ENCODE assay signal across 8 mouse cellular contexts in the genomic region with DNA sequence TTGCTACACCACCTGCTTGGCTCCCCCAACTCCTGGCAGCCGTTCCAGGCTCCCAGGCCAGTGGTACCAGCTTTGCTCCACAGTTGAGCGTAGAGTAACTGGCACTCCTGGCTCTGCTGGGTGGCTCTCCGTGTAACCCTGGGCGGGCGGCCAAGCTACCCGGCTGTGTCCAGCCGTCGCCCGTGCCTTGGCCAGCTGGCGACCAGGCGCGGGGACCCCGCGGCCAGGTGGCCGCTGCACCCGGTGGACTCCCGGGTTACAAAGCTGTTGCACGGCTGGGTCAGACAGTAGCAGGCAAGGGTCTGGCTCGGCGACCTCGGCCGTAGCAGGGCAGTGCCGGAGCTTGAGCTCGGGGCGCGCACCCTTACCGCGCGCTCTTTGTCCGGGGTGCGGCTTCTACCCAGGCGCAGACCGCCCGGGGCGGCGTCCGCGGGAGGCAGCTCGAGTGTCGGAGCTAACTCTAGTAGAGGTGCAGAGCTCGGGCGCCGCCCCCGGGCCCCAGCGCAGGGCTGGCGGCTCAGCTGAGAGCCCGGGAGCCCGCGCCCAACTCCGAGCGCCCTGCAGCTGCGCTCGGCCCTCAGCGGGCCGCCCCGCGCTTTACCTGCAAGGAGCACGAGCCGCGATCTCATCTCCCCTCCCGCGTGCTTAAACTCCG. TPM values are rescaled to one million over a fixed set of nuclear protein-coding genes. Genes with fewer than 3 reads are reported as not detected.
DNase-seq lines count a peak whose midpoint lies in the region; ATAC-seq and TF ChIP-seq lines count a peak whose summit lies in the region.

No protein-coding gene starts in this region.

- H3K9ac ChIP-seq in heart, embryonic 13.5 days, result peak overlapping the region; percentile 88
- H3K9ac ChIP-seq in kidney, embryonic 16.5 days (replicated peaks; ENCODE audit: low read length), result peak overlapping the region; percentile 91
- peak overlapping the region; percentile 58 for H3K9ac ChIP-seq in liver, embryonic 14.5 days (replicated peaks)
- peak overlapping the region; percentile 87 for H3K9ac ChIP-seq in neural tube, embryonic 12.5 days

- H3K4me2 ChIP-seq in heart, embryonic 13.5 days, result peak overlapping the region; percentile 97
- H3K4me2 ChIP-seq in kidney, embryonic 16.5 days (replicated peaks; ENCODE audit: low read depth, low read length), result peak overlapping the region; percentile 76
- peak overlapping the region; percentile 92 for H3K4me2 ChIP-seq in liver, embryonic 14.5 days (ENCODE audit: low read depth)
- peak overlapping the region; percentile 88 for H3K4me2 ChIP-seq in neural tube, embryonic 12.5 days (replicated peaks)

- H3K27me3 ChIP-seq in G1E (ENCODE audit: insufficient read depth, low read length), result no peaks in the 10 kb centered on the region; the same call in none of the 2 replicates
- peaks cover 5% of the 10 kb centered on the region; the same call in 1 of the 2 replicates for H3K27me3 ChIP-seq in heart, embryonic 13.5 days (replicated peaks)
- no peaks in the 10 kb centered on the region for H3K27me3 ChIP-seq in kidney, embryonic 16.5 days (ENCODE audit: insufficient read depth, low read length)
- H3K27me3 ChIP-seq in liver, embryonic 14.5 days (ENCODE audit: control insufficient read depth, insufficient read depth, low read length), result peaks cover 2% of the 10 kb centered on the region; the same call in 1 of the 2 replicates
- no peaks in the 10 kb centered on the region for H3K27me3 ChIP-seq in neural tube, embryonic 12.5 days (replicated peaks)
- H3K27me3 ChIP-seq in testis, adult 2 months (ENCODE audit: control insufficient read depth, insufficient read depth, low read length), result no peaks in the 10 kb centered on the region

- peak; percentile 29 for ATAC-seq in G1E (ENCODE audit: extremely low read depth, insufficient number of reproducible peaks, low FRiP score, poor library complexity, severe bottlenecking)
- ATAC-seq in heart, embryonic 13.5 days (ENCODE audit: extremely low read depth, insufficient number of reproducible peaks, low FRiP score, low TSS enrichment), result peak; percentile 71
- peak; percentile 64 for ATAC-seq in kidney, embryonic 16.5 days (ENCODE audit: low FRiP score, low TSS enrichment)
- ATAC-seq in liver, embryonic 14.5 days (ENCODE audit: insufficient read depth), result peak; percentile 84
- peak; percentile 84 for ATAC-seq in neural tube, embryonic 12.5 days (ENCODE audit: low FRiP score, low read depth)

- under 1% methylated on average over 53 of the region's 63 CpGs for WGBS in heart, embryonic 13.5 days
- under 1% methylated on average over 61 of the region's 63 CpGs for WGBS in kidney, embryonic 16.5 days
- under 1% methylated on average over 63 of the region's 63 CpGs for WGBS in liver, embryonic 14.5 days (ENCODE audit: insufficient replicate concordance)
- under 1% methylated on average over 63 of the region's 63 CpGs for WGBS in neural tube, embryonic 12.5 days

- TF ChIP-seq CTCF in G1E (IDR thresholded peaks at IDR 0.05; ENCODE audit: low read depth, low read length), result no peak
- TF ChIP-seq CTCF in liver, embryonic 14.5 days (IDR thresholded peaks at IDR 0.05; ENCODE audit: low read depth), result no peak
- TF ChIP-seq CTCF in testis, adult 2 months (IDR thresholded peaks at IDR 0.05; ENCODE audit: control insufficient read depth, insufficient read depth, insufficient replicate concordance, low read depth, low read length), result no peak

- H3K4me1 ChIP-seq in G1E (ENCODE audit: insufficient read depth, low read depth, low read length), result peaks cover 18% of the 10 kb centered on the region
- peaks cover 16% of the 10 kb centered on the region for H3K4me1 ChIP-seq in heart, embryonic 13.5 days
- H3K4me1 ChIP-seq in kidney, embryonic 16.5 days (ENCODE audit: insufficient read depth, low read length), result peaks cover 23% of the 10 kb centered on the region
- peaks cover 0 to 7% of the 10 kb centered on the region in 2 experiments; a peak in 3 of 4 replicates for H3K4me1 ChIP-seq in liver, embryonic 14.5 days (replicated peaks; ENCODE audit: control insufficient read depth in 2 of 2, insufficient read depth in 2 of 2, low read length in 1 of 2)
- H3K4me1 ChIP-seq in neural tube, embryonic 12.5 days, result peaks cover 26% of the 10 kb centered on the region
- H3K4me1 ChIP-seq in testis, adult 2 months (ENCODE audit: control insufficient read depth, insufficient read depth, low read length), result peaks cover 9% of the 10 kb centered on the region

- H3K27ac ChIP-seq in heart, embryonic 13.5 days (replicated peaks), result peak overlapping the region; percentile 95
- peak overlapping the region; percentile 93 for H3K27ac ChIP-seq in kidney, embryonic 16.5 days (ENCODE audit: low read length)
- no peak overlapping the region for H3K27ac ChIP-seq in liver, embryonic 14.5 days
- peak overlapping the region; percentile 84 for H3K27ac ChIP-seq in neural tube, embryonic 12.5 days
- H3K27ac ChIP-seq in testis, adult 2 months (ENCODE audit: control insufficient read depth, insufficient read depth, low read depth, low read length), result no peak overlapping the region

- DNase-seq in G1E (ENCODE audit: low spot score), result no peak
- peak; percentile 86 for DNase-seq in brain, adult 2 months (ENCODE audit: low read depth, low spot score)
- DNase-seq in fibroblast of lung, adult 2 months (ENCODE audit: low read depth), result peak; percentile 18
- peak; percentile 38 to 52 (median 51) for DNase-seq in liver, embryonic 14.5 days (ENCODE audit: low read depth in 3 of 3, low spot score in 3 of 3)

- no peak for TF ChIP-seq EP300 in liver, embryonic 14.5 days (IDR thresholded peaks at IDR 0.05; ENCODE audit: low read depth)

- H3K9me3 ChIP-seq in G1E (replicated peaks), result no peaks in the 10 kb centered on the region
- no peaks in the 10 kb centered on the region for H3K9me3 ChIP-seq in heart, embryonic 13.5 days
- no peaks in the 10 kb centered on the region for H3K9me3 ChIP-seq in kidney, embryonic 16.5 days (ENCODE audit: low read length)
- no peaks in the 10 kb centered on the region for H3K9me3 ChIP-seq in liver, embryonic 14.5 days (ENCODE audit: control insufficient read depth, low read length)
- no peaks in the 10 kb centered on the region for H3K9me3 ChIP-seq in neural tube, embryonic 12.5 days

- TF ChIP-seq POLR2A in testis, adult 2 months (IDR thresholded peaks at IDR 0.05; ENCODE audit: control insufficient read depth, low read depth, low read length), result no peak

- H3K36me3 ChIP-seq in G1E (replicated peaks), result peaks cover 2% of the 10 kb centered on the region
- H3K36me3 ChIP-seq in heart, embryonic 13.5 days, result 0 out of 2 replicates have a peak, but pooled peaks cover 5% of the 10 kb centered on the region
- H3K36me3 ChIP-seq in kidney, embryonic 16.5 days (ENCODE audit: insufficient read depth, low read length), result no peaks in the 10 kb centered on the region
- no peaks in the 10 kb centered on the region for H3K36me3 ChIP-seq in liver, embryonic 14.5 days (replicated peaks; ENCODE audit: control insufficient read depth, insufficient read depth, low read depth)
- H3K36me3 ChIP-seq in neural tube, embryonic 12.5 days, result no peaks in the 10 kb centered on the region
- no peaks in the 10 kb centered on the region for H3K36me3 ChIP-seq in testis, adult 2 months (ENCODE audit: control insufficient read depth, insufficient read depth, low read length)

- H3K4me3 ChIP-seq in G1E (ENCODE audit: low read depth, low read length), result peak overlapping the region; percentile 79
- peak overlapping the region; percentile 80 for H3K4me3 ChIP-seq in heart, embryonic 13.5 days
- H3K4me3 ChIP-seq in kidney, embryonic 16.5 days (ENCODE audit: low read length), result peak overlapping the region; percentile 84
- H3K4me3 ChIP-seq in liver, embryonic 14.5 days (ENCODE audit: insufficient read depth in 1 of 2, low read depth in 2 of 2, low read length in 2 of 2), result peak overlapping the region; percentile 53 to 70
- H3K4me3 ChIP-seq in neural tube, embryonic 12.5 days, result peak overlapping the region; percentile 84
- peak overlapping the region; percentile 91 for H3K4me3 ChIP-seq in testis, adult 2 months (ENCODE audit: control insufficient read depth, low read depth, low read length)

RNA-seq across cellular contexts. Expression of gene Tmtc4, which starts 1.1 kb away (rescaled TPM):
- total RNA-seq in G1E (2014; fragmentation: Nextera tagmentation) (9.6 and 13.0 TPM in 2 replicates), G1E (2017) (12.6 TPM in 2 replicates)
- polyA plus RNA-seq in G1E (2012), result 0.91 and 0.96 TPM in 2 replicates
- 14.9 and 16.5 TPM in 2 replicates for polyA plus RNA-seq in heart, embryonic 13.5 days (2015; fragmentation: Nextera tagmentation; extraction: Ambion mirVana)
- 36.6 and 37.4 TPM in 2 replicates for polyA plus RNA-seq in kidney, embryonic 16.5 days (2015; fragmentation: Nextera tagmentation; extraction: Ambion mirVana)
- polyA plus RNA-seq in liver, embryonic 14.5 days (2012; rRNA removed), result 1.4 TPM in 2 replicates
- 1.6 and 2.3 TPM in 2 replicates for polyA plus RNA-seq in liver, embryonic 14.5 days (2014; fragmentation: Nextera tagmentation; extraction: Ambion mirVana)
- polyA plus RNA-seq in neural tube, embryonic 12.5 days (2016; fragmentation: Nextera tagmentation; extraction: Ambion mirVana), result 55.9 and 58.7 TPM in 2 replicates
- 7.2 and 10.4 TPM in 2 replicates for polyA plus RNA-seq in testis, adult 2 months (2012; rRNA removed)

Comparison
In these comparisons a context has a peak if more than half of its experiments do, and no peak if none do; other contexts are left out.
1. ATAC-seq: peak in every context shown above with its lines; median percentile 84 in liver, embryonic 14.5 days; 84 in neural tube, embryonic 12.5 days; 71 in heart, embryonic 13.5 days; 64 in kidney, embryonic 16.5 days; 29 in G1E.
2. H3K27ac ChIP-seq: peak in heart, embryonic 13.5 days (single experiment), kidney, embryonic 16.5 days (single experiment) and neural tube, embryonic 12.5 days (single experiment); none in liver, embryonic 14.5 days (single experiment) and testis, adult 2 months (single experiment).
3. Peak in every context shown above with its lines, with median percentiles within 50 percentile points of each other: H3K4me3 ChIP-seq, H3K4me2 ChIP-seq and H3K9ac ChIP-seq.